Mouse (Mus musculus): ENCODE measurements at regions not wholly inside any gene's neighbourhood (a gene's known extent, or its start where the extent isn't known, plus 50 kb on each side); places are given as distances from the start of the nearest gene placed in this dataset.

GRCm38 (mm10) chr7:71412079-71412478 lies 60.8 kb upstream of the Gm10295 start:
- peak; percentile 88 for DNase-seq (ENCODE audit: low read depth)

- DNase-seq (ENCODE audit: low read depth): peak; percentile 72
Observed at GRCm38 (mm10) chr7:71411293-71412011, 60.2 kb upstream of the Gm10295 start.

- no peak for DNase-seq (ENCODE audit: low read depth)
Observed at GRCm38 (mm10) chr7:71409903-71410302, 58.6 kb upstream of the Gm10295 start.

- DNase-seq (ENCODE audit: low read depth): no peak
Observed at GRCm38 (mm10) chr7:71409061-71409460, 57.8 kb upstream of the Gm10295 start.

GRCm38 (mm10) chr7:71406283-71406682 lies 55.0 kb upstream of the Gm10295 start:
- DNase-seq (ENCODE audit: low read depth): no peak

Measured in 416B (cell line).